Mouse (Mus musculus): ENCODE measurements around the gene Pop7.

Pop7 gene

GRCm38 (mm10) chr5:137491559-137491958 lies 10.8 kb downstream of the Pop7 start:
- peak; percentile 35 for DNase-seq

GRCm38 (mm10) chr5:137487616-137488015 lies 14.7 kb downstream of the Pop7 start:
- DNase-seq, result no peak

GRCm38 (mm10) chr5:137485851-137486155 lies 16.5 kb downstream of the Pop7 start:
- DNase-seq, result no peak

- DNase-seq, result no peak
These were observed 17.1 kb downstream of the Pop7 start for GRCm38 (mm10) chr5:137485071-137485850.

- peak; percentile 30 for DNase-seq
These were observed 20.4 kb downstream of the Pop7 start for GRCm38 (mm10) chr5:137481897-137482296.

GRCm38 (mm10) chr5:137481138-137481537 lies 21.2 kb downstream of the Pop7 start:
- peak; percentile 83 for DNase-seq

- DNase-seq, result no peak
These were observed 25.4 kb downstream of the Pop7 start, which contains the start of gene Zan for GRCm38 (mm10) chr5:137476964-137477363. TSS of gene Zan (minus strand) at chr5:137477064.

GRCm38 (mm10) chr5:137474351-137474750 lies 28.0 kb downstream of the Pop7 start:
- DNase-seq, result no peak

GRCm38 (mm10) chr5:137472252-137472904 lies 29.9 kb downstream of the Pop7 start:
- DNase-seq, result no peak

GRCm38 (mm10) chr5:137466946-137467345 lies 35.4 kb downstream of the Pop7 start:
- DNase-seq, result no peak

GRCm38 (mm10) chr5:137465049-137465448 lies 37.3 kb downstream of the Pop7 start:
- no peak for DNase-seq

- no peak for DNase-seq
These were observed 46.3 kb downstream of the Pop7 start for GRCm38 (mm10) chr5:137455866-137456591.

GRCm38 (mm10) chr5:137455206-137455605 lies 47.1 kb downstream of the Pop7 start:
- no peak for DNase-seq

Data from right cerebral cortex, postnatal 14 days (tissue).